Mouse (Mus musculus): Measurements from ENCODE around the gene Gm45902. TPM values are rescaled to one million over a fixed set of nuclear protein-coding genes. Genes with fewer than 3 reads are reported as not detected.

Gm45902 gene
- 1 to 10 TPM; 4.0 to 5.4 TPM for total RNA-seq (2021)

- DNase-seq (ENCODE audit: low spot score in 2 of 2) = peak; percentile 98 to 99
- intact Hi-C loops (cut with DNase I) = loop anchor here (2.0 to 5.0 kb wide), 2 partner anchors 38 to 96 kb away; partner anchors contain the start of gene Suv39h2
These were observed at the start of gene Gm45902, which contains the start of the genes Hspa14 and Cdnf for GRCm38 (mm10) chr2:3512552-3513454. Gene Gm45902 (minus strand): TSS chr2:3512790. Gene Hspa14 (minus strand): TSS chr2:3512814. Gene Cdnf (plus strand): TSS chr2:3513030.

DNA sequence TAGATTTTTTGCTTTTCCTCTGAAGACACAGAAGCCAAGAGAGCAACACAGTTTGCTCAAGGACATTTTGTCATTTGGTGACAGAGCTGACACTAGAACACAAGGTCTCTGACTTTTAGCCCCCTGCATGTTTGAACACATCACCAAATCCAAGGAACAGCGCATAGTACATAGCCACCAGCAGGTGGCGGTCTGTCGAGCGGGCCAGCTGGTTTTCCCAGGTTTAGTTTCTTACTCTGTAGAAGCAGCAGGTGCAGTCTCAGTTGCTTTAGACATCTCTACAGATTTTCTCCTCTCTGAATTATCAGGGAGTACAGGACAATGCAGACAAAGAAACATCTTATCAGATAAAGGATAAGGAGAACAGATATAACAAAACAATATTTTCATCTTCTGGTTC, 34.0 kb upstream of the Gm45902 start:
- intact Hi-C loops (cut with DNase I) = loop anchor here (1.0 to 10.0 kb wide), 3 partner anchors 224 to 948 kb away; no protein-coding TSS in a partner anchor

GRCm38 (mm10) chr2:3546055-3546454, 33.5 kb upstream of the Gm45902 start:
- intact Hi-C loops (cut with DNase I) = loop anchor here (1.0 to 10.0 kb wide), 3 partner anchors 225 to 949 kb away; no protein-coding TSS in a partner anchor
- no peak for DNase-seq (ENCODE audit: low spot score in 2 of 2)

More for the DNA sequence above, 34.0 kb upstream of the Gm45902 start:
- peak; percentile 61 to 62 for DNase-seq (ENCODE audit: low spot score in 2 of 2)

DNA sequence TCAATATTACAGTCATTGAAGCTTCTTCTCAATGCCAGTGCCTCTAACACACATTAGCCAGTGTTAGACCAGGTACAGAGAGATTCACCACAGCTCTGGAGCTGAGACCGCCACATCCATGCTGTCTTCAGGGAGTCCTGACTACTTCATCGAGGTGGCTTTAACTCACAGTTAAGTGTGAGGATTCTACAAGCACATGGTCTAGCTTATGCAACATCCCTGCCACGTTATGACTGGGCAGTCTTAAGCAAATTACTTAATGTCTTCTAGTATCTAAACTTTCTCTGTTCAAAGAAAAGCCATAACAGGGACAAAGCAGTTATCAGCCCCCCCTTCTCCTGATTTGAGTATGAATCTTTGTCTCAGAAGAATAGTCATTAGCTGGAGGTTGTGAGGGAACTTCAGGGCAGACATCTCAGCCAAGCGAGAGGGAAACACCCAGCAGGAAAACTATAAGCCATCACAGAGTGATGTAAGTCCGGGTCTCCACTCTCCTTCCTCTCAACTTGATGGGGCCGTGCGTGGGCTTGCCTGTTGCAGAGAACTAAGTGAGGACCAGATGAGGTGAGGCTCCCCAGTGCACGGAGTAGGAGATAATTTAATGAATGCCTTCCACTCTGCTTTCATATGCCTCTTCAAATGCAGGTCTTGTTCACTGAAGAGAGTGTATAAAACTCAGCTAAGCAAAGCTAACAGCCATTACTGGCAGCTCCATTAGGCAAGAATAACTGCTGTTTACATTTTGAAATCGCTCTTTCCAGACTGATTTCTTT, 28.9 kb upstream of the Gm45902 start:
- intact Hi-C loops (cut with DNase I) = loop anchor here (10.0 kb wide), 1 partner anchor 953 kb away; no protein-coding TSS in a partner anchor
- DNase-seq (ENCODE audit: low spot score in 2 of 2) = no peak

GRCm38 (mm10) chr2:3526288-3526687, 13.7 kb upstream of the Gm45902 start:
- intact Hi-C loops (cut with DNase I) = no loop called here
- DNase-seq (ENCODE audit: low spot score in 2 of 2) = no peak

DNA sequence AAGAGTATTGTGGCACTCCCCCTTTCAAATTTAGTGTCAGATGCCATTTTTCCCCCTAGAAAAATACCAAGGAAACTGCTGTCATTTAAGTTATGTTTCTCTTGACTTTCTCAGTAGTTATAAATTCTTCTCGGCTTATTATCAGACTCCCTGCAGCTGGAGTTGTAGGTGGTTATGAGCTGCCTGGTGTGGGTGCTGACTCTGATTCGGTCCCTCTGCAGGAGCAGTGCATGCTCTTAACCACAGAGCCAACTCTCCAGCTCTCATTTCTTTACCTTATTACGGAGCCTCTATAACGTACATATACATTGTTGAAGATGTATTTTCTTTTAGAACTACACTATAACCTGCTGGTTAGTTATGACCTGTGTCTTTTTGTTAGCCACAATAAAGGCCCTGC, 10.0 kb upstream of the Gm45902 start:
- intact Hi-C loops (cut with DNase I) = no loop called here
- DNase-seq (ENCODE audit: low spot score in 2 of 2) = no peak

GRCm38 (mm10) chr2:3512076-3512475, 514 bp downstream of the Gm45902 start:
- DNase-seq (ENCODE audit: low spot score in 2 of 2) = peak in 1 of 2 experiments; percentile 14
- intact Hi-C loops (cut with DNase I) = loop anchor here (2.0 to 5.0 kb wide), 2 partner anchors 37 to 95 kb away; partner anchors contain the start of gene Suv39h2

DNA sequence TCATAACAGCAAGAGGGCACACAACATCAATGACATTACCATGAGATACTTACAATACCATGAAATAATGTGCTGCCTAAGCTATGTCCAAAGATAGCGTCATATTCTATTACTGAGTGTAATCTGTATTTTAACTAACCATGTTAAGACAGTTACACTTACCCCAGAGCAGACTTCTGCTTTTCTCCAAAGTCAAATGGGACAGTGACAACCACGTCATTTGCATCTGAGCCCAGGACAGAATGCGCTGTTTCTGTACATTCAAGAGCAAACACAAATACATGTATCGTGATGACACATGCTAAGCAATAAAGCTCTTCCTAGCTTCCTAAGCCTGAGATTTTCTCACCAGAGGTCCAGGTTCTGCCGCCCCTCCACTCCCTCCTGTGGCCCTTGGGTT, 11.7 kb downstream of the Gm45902 start:
- no peak for DNase-seq (ENCODE audit: low spot score in 2 of 2)
- intact Hi-C loops (cut with DNase I) = no loop called here

- intact Hi-C loops (cut with DNase I) = no loop called here
- no peak for DNase-seq (ENCODE audit: low spot score in 2 of 2)
These were observed 13.0 kb downstream of the Gm45902 start for GRCm38 (mm10) chr2:3499543-3499942.

- DNase-seq (ENCODE audit: low spot score in 2 of 2) = no peak
- intact Hi-C loops (cut with DNase I) = no loop called here
These were observed 18.7 kb downstream of the Gm45902 start for GRCm38 (mm10) chr2:3493833-3494409.

DNA sequence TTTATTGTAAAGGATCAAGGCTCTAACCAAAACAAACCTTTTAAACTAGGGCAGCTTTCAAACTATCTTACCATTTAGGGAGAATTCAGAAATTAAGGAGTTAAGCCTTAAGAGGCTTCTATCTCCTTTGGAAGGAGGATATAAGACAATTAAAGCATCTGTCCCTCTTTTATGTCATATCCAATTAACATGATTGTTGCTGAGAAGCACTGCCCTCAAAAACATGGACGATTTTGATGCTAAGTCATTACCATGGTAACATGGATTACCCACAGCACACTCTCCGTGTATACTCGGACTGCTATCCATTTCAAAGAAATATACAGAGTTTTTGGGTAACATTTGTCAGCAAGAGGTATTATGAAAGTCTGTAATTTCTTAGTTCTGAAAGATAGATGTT, 22.8 kb downstream of the Gm45902 start:
- intact Hi-C loops (cut with DNase I) = no loop called here
- no peak for DNase-seq (ENCODE audit: low spot score in 2 of 2)

- no peak for DNase-seq (ENCODE audit: low spot score in 2 of 2)
- intact Hi-C loops (cut with DNase I) = no loop called here
These were observed 32.4 kb downstream of the Gm45902 start for GRCm38 (mm10) chr2:3480239-3480638.

- DNase-seq (ENCODE audit: low spot score in 2 of 2) = no peak
- intact Hi-C loops (cut with DNase I) = loop anchor here (2.0 kb wide), 3 partner anchors 37 to 143 kb away; partner anchors contain the start of genes Cdnf, Dclre1c, Gm45902 and Hspa14
These were observed 36.8 kb downstream of the Gm45902 start for GRCm38 (mm10) chr2:3475746-3476251.

GRCm38 (mm10) chr2:3474861-3475283, 37.7 kb downstream of the Gm45902 start, which contains the start of gene Suv39h2:
Gene Suv39h2 (minus strand): TSS chr2:3475031.
- peak; percentile 95 to 97 for DNase-seq (ENCODE audit: low spot score in 2 of 2)
- intact Hi-C loops (cut with DNase I) = loop anchor here (2.0 kb wide), 3 partner anchors 38 to 142 kb away; partner anchors contain the start of genes Cdnf, Dclre1c, Gm45902 and Hspa14

- intact Hi-C loops (cut with DNase I) = loop anchor here (2.0 kb wide), 3 partner anchors 38 to 142 kb away; partner anchors contain the start of genes Cdnf, Dclre1c, Gm45902 and Hspa14
- peak; percentile 61 to 66 for DNase-seq (ENCODE audit: low spot score in 2 of 2)
These were observed 38.2 kb downstream of the Gm45902 start for GRCm38 (mm10) chr2:3474361-3474805.

DNA sequence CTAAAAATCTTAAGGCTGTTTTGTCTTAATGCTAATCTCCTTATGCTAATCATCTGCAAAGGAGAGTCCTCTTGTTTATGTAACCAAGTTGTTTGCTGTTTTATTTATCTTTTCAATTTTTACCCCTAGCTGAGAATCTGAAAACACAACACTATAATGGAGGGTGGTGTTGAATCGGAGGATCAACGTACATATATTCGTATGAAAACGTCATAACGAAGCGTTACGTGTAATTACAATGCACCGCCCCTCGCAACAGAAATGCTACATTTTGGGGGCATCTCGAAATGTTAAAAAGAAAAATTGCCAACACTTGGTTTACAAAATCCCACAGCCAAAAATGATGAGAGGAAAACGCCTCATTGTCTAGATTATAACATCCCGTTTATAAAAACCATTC, 38.7 kb downstream of the Gm45902 start:
- intact Hi-C loops (cut with DNase I) = loop anchor here (2.0 kb wide), 3 partner anchors 39 to 141 kb away; partner anchors contain the start of genes Cdnf, Dclre1c, Gm45902 and Hspa14
- no peak for DNase-seq (ENCODE audit: low spot score in 2 of 2)

DNA sequence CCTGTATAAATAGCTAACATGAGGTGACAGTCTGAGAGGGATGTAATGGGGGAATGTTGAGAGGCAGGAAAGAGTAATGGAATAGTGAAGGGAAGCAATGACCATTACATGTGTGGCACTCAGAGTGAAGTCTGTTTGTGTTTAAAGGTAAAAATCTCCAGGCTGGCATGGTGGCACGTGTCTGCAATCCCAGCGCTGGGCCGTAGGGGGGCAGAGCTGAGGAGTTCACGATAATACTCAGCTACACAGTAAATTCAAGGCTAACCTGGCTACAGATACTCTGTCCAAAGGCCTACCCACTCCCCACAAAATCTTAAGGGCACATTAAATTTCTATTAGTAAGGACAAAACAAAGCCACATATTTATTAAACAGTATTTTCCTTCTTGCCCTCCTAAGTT, 56.0 kb downstream of the Gm45902 start:
- intact Hi-C loops (cut with DNase I) = no loop called here
- DNase-seq (ENCODE audit: low spot score in 2 of 2) = no peak
